Mouse (Mus musculus) erythroblast, adult 5-6 weeks (primary cell): ENCODE measurements around the gene Gm10944. TPM values are rescaled to one million over a fixed set of nuclear protein-coding genes. Genes with fewer than 3 reads are reported as not detected.

Experiments
- ATAC-seq: replicated peaks from 2 replicates; pipeline ENCODE4 v1.8.0; 2016; ENCODE audit warnings: moderate number of reproducible peaks, mild to moderate bottlenecking, moderate TSS enrichment, inconsistent platforms; ENCODE audit not compliant: poor library complexity, low FRiP score, severe bottlenecking
- total RNA-seq, 2 experiments: library from RNA; stranded (forward) in 1 of 2; stranded (reverse) in 1 of 2; fragments of 150-400 nt in 1 of 2; fragments of 200-764, 138-1000 nt in 1 of 2; gene quantifications; 2 replicates each; pipeline versions ENCODE4 v1.2.3 to v1.2.4; 2015 to 2017; ENCODE audit warnings: low replicate concordance in 2 of 2

Gm10944 gene
- total RNA-seq (2015; ENCODE audit: low replicate concordance) (not detected in 2 replicates), total RNA-seq (2017; ENCODE audit: low replicate concordance) (not detected in 2 replicates)

DNA sequence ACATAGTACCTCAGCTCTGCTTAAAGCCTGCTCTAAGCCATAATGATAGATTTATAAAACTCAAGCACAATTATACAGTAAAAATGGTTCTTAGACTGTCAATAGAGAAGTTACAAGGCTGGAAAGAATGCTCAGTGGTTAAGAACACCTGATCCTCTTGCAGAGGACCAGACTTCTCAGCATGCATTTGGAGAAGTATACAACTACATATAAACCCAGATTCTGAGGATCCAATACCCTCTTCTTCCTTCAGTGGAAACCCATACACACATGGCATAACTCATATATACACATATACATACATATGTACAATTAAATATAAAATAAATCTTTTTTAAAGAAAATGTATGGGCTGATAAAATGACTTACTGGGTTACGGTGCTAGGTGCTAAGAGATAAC is at the start of gene Gm10944:
TSS of gene Gm10944 (plus strand) at position 301 of the 400 bp plus-strand sequence.
- no peak for ATAC-seq

DNA sequence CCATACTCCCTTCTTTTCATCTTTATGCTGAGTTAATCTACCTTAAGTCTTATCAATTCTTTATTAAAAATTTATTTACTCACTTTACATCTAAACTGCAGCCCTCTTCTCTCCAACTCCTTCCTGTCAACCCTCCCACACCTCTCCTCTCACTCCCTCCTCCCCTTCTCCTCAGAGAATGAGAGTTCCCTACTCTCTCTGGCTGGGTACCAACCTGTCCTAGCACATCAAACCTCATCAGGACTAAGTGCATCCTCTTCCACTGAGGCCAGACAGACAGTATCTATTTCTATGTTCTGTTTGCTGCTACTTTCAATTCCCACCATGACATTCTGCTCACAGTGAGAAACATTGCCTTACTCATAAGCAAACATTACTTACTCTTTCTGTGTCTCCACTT is 25.2 kb upstream of the Gm10944 start:
- ATAC-seq: no peak

DNA sequence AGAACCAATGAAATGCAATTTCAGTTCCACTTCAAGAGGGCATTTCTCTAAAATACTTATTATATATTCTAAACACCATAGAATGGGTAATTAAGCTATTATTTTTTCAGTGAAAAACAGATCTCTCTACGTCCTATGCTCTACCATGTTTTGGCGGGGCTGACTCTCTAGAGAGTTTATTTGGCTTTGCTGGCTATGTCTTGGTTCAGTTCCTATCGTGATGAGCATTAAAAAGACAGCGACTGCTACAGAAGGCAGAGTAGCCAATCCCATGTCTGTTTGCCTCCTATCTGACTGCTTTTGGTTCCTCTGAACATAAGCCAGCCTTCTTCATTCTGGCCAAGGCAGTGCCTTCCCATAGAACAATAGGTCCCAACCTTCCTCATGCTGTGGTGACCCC is 24.5 kb upstream of the Gm10944 start:
- no peak for ATAC-seq

DNA sequence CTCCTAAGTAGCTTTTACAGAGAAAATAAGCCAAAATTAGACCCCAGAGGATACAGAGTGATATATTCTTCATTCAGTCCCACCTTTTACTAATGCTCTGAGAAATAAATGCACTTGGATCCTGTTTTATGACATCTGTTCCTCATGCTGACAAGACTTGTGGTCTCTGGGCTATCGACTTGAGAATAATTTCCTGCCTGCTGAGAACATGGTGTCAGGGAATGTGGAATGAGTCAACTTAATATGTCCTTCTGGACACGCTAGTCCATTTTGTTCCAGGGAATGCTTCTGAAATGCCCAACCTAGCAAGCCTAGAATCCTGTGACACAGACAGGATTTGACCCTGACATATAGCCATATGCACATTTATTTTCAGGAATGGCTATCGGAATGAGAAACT is 22.0 kb upstream of the Gm10944 start:
- ATAC-seq: no peak

DNA sequence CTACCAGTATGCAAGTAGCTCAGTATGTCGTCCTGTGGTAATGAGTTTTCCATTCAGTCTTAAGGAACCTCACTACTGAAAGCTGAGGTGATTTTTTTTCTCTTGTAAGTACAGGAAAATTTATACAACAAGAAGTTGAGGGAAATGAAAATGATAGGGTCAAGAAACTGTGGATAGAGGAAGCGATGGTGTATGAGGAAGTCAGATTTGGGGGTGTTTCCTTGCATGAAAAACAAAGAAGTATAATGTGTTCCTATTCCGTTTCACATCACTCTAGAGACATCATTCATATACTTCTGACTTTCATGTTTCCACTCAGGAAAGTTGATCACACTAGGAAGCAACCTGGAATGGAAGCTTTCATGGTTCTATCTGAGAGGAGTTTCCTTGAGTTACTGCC is 21.2 kb upstream of the Gm10944 start:
- no peak for ATAC-seq

DNA sequence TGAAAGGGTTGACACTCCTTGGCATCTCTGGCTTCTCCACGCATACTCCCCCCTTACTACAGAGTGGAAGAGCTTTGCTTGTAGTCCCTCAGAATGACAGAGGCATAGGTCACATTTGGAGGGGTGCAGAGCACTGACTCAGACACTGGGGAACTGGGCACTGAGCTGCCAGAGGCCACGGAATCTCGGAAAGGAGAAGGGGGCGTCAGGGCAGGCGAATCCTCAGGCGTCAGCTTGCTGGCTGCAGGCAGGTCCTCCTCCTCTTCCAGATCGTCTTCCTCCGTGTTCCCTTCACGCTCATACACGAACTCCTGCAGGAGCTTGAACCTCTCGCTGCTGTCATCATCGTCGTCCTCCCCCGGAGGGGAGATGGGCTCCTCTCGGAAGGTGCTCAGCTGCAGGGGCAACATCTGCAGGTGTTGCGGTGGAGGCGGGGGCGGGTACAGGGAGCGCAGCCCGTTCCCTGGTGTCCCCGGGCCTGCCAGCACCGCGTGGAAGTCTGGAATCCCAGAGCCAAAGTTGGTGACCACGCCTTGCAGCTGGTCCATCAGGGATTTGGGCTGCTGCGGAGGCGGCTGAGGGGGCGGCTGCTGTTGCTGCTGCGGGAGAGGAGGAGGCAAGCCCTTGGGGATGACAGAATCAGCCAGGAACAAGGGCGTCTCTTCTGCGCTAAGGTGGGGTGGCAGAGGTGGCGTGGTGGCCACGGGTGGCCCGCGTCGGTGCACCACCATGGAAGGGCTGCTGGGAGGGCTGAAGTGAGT is 7.9 kb downstream of the Gm10944 start:
- no peak for ATAC-seq

DNA sequence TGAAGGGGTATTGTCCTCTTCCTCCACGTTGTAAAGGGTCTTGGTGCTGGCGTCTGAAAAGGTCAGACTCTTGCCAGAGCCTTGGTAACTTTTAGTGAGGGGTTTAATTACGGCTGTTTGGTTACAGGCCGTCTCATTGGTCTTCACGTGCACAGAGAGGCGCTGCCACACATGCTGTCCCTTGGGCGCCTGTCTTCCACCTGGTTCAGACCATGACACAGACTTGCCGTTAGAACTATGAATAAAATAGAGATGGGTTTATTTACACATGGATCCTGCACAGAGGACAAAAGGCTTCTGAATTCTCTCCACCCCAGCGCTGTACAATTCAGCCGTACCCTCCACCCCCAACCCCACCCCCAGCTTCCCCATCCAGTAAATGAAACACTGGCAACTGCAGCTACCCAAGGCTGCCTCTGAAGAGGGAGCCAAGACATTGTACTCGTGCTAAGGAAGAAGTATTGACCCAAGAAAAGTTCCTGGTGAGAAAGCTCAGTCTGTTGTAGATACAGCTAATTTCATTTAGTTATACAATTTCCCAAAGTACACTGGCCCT is 8.6 kb downstream of the Gm10944 start:
- ATAC-seq: no peak

DNA sequence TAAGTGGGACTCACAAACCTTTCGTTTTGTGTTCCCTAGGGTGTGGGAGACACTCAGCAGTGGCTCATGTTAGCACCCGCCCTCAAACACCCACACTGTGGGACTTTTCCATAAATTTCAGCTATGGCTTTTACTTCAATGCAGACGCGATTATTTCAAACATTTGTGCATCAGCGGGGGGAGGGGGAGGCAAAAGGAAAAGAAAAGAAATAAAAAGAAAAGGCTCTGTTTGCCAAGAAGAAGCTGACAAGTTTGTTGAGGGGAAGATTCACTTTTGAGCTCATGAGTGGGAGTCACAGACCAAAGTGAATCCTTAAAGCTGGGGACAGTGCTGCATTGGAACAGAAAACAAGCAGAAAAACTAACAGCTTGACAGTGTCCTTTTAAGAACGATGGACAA is 16.3 kb downstream of the Gm10944 start:
- ATAC-seq: no peak

DNA sequence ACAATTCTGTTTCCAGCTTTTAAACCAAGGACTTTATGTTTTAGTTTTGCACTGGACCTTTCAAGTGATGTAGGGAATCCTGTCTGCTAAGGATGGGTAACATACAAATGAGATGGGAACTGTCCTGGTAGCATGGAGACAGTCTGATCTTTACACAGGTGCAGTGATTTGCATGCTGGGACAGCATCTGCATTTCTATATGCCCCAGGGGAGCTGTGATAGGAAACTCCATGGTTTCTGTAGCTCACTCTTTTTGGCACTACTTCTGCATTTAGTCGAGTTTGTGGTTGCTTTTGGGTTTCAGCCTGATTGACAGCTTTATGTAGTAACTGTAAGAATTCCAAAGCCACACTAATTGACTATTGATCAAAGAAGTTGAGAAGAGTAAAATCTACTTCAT is 19.8 kb downstream of the Gm10944 start:
- no peak for ATAC-seq

DNA sequence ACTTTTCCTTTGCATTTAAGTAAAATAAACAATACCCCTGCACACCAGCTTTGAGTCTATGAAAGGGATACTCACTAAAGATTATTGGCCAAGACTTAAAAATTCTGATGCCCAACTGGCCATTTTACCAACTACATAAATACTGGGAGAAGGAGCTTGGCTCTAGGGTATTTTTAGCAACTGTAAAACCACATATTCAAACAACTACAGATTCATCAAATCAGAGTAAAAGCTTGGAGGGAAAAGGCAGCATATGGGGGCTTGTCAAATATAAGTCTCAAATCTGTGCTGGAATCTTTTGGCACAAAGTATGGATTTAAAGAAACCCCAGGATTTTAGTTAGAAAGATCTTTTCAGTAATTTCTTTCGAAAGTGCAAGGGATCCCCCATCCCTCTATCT is 20.2 kb downstream of the Gm10944 start:
- ATAC-seq: no peak

DNA sequence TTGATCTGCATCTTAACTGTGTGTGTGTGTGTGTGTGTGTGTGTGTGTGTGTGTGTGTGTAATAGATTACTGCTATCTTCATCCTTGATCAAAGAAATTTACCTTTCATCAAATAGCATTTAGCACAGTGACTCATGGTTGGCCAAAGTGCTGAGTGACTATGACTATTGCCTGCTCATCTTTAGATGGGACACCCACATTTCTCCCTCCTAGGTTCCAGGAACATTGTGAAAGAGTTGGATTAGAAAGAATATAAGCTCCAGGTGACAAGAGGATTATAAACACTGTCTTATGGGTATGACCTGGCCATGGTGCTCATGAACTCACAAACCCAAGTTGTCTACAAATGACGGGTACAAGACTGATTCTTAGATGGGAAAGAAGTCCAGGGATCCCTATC is 26.9 kb downstream of the Gm10944 start:
- ATAC-seq: no peak

DNA sequence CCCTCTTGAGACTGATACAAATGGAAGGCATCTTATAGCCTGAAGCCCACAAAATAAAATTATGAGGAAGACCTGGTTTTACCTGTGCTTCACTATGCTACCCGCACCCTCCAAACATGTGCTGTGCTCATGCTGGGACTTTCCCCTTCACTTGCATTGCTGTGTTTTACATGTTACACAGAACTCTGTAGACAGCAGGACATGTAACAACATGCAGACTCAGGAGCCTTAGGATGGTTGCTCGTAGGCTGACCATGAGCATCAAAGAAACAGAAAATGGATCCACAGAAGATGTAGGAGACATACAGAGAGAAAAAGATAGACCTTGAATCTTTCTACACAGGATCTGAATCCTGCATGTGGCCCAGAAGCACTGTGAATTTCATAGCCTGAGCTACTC is 29.2 kb downstream of the Gm10944 start:
- no peak for ATAC-seq

DNA sequence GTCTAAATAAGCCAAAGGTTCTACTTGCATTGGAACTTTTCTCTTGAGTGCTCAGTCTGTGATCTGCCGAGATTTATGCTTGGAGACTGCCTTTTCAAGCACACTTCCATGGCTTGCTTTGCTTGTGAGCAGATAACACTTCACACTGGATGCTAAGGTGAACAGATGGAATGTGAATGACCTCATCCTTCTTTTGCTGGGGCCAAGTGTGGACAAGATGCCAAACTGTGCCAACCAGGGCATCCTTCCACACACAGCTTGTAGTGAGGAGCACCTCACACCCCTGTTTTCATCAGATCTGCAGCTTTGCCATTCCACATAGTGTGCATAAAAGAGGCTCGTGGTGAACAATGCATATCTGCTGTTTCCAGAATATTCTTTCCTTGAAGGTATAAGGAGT is 29.7 kb downstream of the Gm10944 start:
- ATAC-seq: no peak

DNA sequence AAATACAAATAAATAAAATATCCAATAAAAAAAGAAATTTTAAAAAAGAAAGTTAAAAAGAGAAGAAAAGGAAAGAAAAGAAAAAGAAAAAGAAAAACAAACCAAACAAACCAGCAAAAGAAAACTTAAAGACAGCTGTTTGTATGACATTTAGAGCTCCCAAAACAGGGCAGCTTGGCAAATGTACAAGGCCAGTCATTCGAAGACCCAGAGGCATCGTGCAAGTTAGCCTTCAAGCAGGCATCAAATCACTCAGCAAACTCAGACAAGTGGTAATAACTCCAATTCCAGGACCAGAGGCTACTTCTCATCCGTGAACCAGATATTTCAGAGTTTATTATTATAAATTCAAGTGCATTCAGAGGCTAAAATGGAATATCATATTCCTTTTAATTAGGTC is 45.4 kb downstream of the Gm10944 start:
- no peak for ATAC-seq

Other genes with a start within 250 kb of the Gm10944 start
- gene Adgb, start 209.0 kb upstream of the Gm10944 start, total RNA-seq (2015; ENCODE audit: low replicate concordance): not detected in 2 replicates
- gene Adgb, start 209.0 kb upstream of the Gm10944 start, total RNA-seq (2017; ENCODE audit: low replicate concordance): 0.14 TPM in 1 of 2 replicates, not detected in the other
- 24.0 and 35.1 TPM in 2 replicates for gene Rab32, start 123.1 kb upstream of the Gm10944 start, total RNA-seq (2015; ENCODE audit: low replicate concordance)
- gene Rab32, start 123.1 kb upstream of the Gm10944 start, total RNA-seq (2017; ENCODE audit: low replicate concordance): 11.6 and 17.6 TPM in 2 replicates